Mouse (Mus musculus) fibroblast of lung, adult 2 months (primary cell): ENCODE data around the gene Hist3h2ba.

Source experiments
- DNase-seq: peaks from one replicate; pipeline ENCODE4 v3.0.0-alpha.2; 2011; ENCODE audit warnings: low read depth

Gene Hist3h2ba

DNA sequence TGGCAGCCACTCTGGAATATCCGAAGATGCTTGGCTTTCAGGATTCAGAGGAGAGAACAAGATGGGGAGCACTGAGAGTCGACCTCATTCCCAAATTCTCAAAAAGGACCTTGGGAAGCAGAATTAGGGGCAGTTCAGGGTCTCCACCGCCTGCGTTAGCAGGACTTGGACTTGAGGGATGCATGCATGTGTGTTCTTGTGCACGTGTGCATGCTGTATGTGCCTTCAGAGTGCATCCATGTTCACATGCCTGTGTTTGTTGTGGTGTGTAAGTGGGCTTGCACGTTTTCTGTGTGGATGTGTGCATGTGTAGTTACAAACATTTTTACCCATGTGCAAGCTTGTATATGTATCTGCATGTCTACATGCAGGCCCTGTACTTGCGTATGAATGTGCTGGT is 15.5 kb downstream of the Hist3h2ba start:
- DNase-seq: no peak

DNA sequence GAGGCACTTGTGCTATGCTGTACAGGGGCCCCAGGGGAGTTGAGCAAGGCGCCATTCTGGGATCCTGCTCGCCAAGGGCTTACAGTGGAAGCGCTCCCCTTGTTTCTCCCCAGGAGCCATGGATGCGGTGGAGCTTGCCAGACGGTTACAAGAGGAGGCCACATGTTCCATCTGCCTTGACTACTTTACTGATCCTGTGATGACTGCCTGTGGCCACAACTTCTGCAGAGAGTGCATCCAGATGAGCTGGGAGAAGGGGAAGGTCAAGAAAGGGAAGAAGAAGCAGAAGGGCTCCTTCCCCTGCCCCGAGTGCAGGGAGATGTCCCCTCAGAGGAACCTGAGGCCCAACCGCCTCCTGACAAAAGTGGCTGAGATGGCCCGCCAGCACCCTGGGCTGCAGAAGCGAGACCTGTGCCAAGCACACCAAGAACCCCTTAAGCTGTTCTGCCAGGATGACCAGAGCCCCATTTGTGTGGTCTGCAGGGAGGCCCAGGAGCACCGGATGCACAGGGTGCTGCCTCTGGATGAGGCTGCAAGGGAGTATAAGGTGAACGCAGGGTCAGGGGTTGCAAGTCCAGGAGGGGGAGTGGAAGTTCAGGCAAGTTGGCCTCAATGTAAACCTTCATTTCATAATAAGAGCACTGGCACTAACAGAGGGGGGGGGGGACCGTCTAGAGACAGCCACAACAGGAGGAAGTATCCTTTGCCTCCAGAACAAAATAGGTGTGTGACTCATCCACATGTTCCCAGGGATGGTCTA is 16.5 kb downstream of the Hist3h2ba start:
- no peak for DNase-seq

- no peak for DNase-seq
These were observed 18.6 kb downstream of the Hist3h2ba start for GRCm38 (mm10) chr11:58967346-58967745.

DNA sequence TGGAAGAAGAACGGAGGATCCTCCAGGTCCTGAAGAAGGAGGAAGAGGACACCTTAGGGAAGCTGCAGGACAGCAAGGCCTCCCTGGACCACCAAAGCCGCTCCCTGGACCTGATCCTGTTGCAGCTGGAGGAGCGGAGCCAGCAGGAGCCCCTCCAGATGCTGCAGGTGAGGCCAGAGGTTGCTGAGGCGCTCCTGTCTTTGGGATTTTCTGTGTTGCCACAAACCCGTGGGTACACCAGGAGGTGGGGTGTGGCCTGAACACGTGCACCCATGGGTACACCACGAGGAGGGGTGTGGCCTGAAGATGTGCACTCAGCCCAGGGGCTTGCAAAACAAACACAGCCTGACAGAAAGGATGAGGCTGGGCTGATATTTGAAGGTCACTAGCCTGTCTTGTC is 19.8 kb downstream of the Hist3h2ba start:
- no peak for DNase-seq

GRCm38 (mm10) chr11:58969027-58969426 is 20.3 kb downstream of the Hist3h2ba start:
- DNase-seq: no peak

DNA sequence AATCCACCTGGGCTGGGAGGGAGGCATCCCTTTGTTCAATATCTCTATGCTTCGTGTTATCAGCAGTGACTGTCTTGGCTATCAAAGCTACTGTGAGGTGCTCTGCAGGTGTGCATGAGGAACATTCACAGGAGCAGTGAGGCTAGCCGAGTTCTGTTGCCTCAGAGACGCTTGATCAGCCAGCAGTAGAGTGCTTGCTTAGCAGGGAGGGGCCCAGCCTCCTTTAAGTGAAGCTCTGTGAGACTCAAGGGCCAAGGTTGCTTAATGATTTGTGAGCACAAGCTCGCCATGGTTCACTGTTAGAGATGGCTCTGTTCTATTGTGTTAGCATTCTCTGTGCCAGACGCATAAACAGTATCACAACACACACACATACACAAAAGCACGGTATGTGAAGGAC is 20.9 kb downstream of the Hist3h2ba start:
- DNase-seq: no peak

GRCm38 (mm10) chr11:58970831-58971530 is 22.3 kb downstream of the Hist3h2ba start:
- DNase-seq: no peak

- DNase-seq: no peak
These were observed 23.1 kb downstream of the Hist3h2ba start for GRCm38 (mm10) chr11:58971796-58972195.

DNA sequence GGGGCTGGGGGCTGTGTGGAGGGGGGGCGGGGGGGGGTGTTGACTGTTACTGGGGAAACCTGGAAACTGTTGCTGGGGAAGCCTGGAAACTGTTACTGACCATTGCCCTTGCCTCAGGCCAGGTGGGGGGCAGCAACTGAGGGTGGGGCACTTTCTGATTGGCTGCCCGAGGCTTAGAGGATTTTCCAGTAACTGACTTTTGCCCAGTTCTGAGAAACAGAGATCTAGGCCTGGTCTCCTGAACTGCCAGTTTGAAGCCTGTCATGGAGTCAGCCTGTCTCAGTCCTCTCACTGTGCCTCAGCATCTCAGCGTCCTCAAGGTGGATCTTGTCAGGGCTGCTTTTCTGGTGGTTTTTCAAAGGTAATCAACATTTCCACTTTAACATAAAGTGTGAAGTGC is 25.7 kb downstream of the Hist3h2ba start:
- no peak for DNase-seq

- no peak for DNase-seq
These were observed 28.4 kb downstream of the Hist3h2ba start for GRCm38 (mm10) chr11:58977150-58977549.

- DNase-seq: no peak
These were observed 28.9 kb downstream of the Hist3h2ba start for GRCm38 (mm10) chr11:58977607-58978026.

- no peak for DNase-seq
These were observed 29.4 kb downstream of the Hist3h2ba start, which contains the start of gene Trim11 for GRCm38 (mm10) chr11:58978027-58978705. Gene Trim11 (plus strand): TSS chr11:58978093.

DNA sequence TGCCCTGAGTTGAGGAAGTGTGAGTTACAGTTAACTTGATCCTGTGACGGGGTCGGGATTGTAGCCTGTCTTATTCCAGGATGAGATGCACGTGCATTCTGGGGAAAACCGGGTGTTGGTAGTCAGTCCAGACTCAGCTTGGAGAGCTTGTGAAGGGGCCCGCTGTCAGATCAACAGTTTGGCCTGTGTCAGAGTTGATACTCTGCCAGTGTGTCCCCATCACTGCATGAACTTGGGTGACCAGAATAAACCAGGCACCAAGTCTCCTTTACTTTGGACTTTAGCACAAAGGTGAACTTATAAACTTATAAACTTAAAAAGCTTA is 29.9 kb downstream of the Hist3h2ba start:
- no peak for DNase-seq

DNA sequence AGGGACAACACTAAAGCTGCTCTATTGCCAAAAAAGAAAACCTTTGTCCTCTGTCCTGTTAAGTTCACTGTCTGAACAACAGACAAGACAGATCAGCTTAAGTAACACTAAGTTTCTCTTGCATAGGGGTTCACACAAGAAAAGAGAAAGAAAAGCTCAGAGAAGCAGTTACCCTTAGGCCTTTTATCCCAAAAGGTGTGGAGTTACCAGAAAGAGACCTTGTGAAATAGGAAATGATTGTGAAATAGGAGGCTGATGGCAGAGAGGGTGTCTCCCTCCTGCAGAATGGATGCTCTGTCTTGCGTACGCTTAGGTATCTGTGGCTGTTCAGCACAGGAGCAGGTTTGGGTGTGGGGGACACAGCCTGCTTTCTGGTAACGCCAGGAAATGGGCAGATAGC is 30.5 kb downstream of the Hist3h2ba start:
- DNase-seq: no peak

DNA sequence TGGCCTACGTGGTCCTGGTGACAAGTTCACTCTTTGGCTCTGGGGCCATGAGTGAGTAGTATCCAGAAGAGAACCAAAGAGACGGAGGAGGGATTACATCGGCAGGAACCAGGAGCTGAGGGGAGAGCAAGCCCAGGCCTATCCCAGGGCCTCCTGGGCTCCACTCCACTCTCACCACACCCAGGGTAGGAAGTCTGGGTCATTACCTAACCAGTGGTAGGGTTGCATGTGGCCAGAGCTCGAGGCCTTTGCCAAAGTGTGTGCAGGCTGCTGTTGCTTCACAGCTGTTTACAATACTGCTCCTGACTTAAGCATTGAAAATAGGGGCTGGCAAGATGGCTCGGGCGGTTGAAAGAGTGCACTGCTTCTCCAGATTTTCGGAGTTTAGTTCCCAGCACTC is 30.9 kb downstream of the Hist3h2ba start:
- peak; percentile 83 for DNase-seq

GRCm38 (mm10) chr11:58980381-58980990 is 31.8 kb downstream of the Hist3h2ba start:
- no peak for DNase-seq

- peak; percentile 56 for DNase-seq
These were observed 33.1 kb downstream of the Hist3h2ba start for GRCm38 (mm10) chr11:58981541-58982447.

- DNase-seq: no peak
These were observed 33.9 kb downstream of the Hist3h2ba start for GRCm38 (mm10) chr11:58982471-58983097.

- no peak for DNase-seq
These were observed 35.1 kb downstream of the Hist3h2ba start for GRCm38 (mm10) chr11:58983691-58984341.

GRCm38 (mm10) chr11:58984657-58985056 is 35.9 kb downstream of the Hist3h2ba start:
- no peak for DNase-seq
